Mouse (Mus musculus): Measurements from ENCODE around the gene Zfp39.

- TF ChIP-seq CTCF (IDR thresholded peaks at IDR 0.05; ENCODE audit: borderline replicate concordance, insufficient read depth, low read depth, low read length) (no peak), POLR2A (IDR thresholded peaks at IDR 0.05; ENCODE audit: borderline replicate concordance, insufficient read depth, low read length) (no peak)
These were observed 47.2 kb upstream of the Zfp39 start for GRCm38 (mm10) chr11:58951210-58951609.
